In the genomic region with DNA sequence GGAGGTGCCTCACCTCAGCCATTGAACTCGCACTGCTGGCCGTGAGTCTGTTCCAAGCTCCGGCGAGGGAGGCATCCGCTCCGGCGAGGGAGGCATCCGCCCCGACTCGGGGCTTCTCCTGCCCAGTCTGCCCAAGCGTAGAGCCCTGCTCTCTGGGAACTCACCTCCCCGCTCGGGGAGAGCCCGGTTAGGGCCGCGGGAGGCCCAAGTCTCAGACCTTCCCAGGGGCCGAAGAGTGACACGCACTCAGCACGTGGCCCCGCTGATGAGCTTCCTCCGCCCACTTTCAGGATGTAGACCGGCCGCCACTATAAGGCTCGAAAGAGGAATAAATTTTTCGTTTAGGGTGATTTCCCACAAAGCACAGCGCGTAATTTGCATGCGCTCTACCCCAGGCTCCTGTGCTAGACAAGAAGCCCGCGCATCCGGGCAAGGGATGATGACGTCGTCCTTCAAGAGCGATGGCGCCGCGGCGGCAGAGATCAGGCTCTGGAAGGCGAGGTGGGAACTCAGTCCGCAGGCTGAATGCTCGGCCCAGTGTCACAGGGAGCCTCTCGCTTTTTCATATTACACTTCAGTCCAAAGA, we compare ENCODE assay signal across 8 mouse cellular contexts. TPM values are rescaled to one million over a fixed set of nuclear protein-coding genes. Genes with fewer than 3 reads are reported as not detected.
A peak's percentile ranks its signal among the peaks of the same experiment; 100 is the strongest.
DNase-seq lines count a peak whose midpoint lies in the region; ATAC-seq and TF ChIP-seq lines count a peak whose summit lies in the region.

A gene (minus strand): TSS at position 246 of the 586 bp plus-strand sequence.
A gene (plus strand): TSS at position 355 of the 586 bp plus-strand sequence.

- no peak for TF ChIP-seq CTCF in C2C12 (IDR thresholded peaks at IDR 0.05; ENCODE audit: control insufficient read depth, insufficient read depth, insufficient read length)
- no peak for TF ChIP-seq CTCF in brain, embryonic 14.5 days (IDR thresholded peaks at IDR 0.05; ENCODE audit: borderline replicate concordance, extremely low read depth, insufficient read depth, insufficient read length)
- TF ChIP-seq CTCF in liver, adult 2 months (IDR thresholded peaks at IDR 0.05; ENCODE audit: low read depth, low read length), result no peak

- H3K27me3 ChIP-seq in C2C12 (ENCODE audit: control insufficient read depth, insufficient read depth, insufficient read length), result no peaks in the 10 kb centered on the region
- H3K27me3 ChIP-seq in erythroblast, embryonic 14.5 days (ENCODE audit: control insufficient read depth), result no peaks in the 10 kb centered on the region
- no peaks in the 10 kb centered on the region for H3K27me3 ChIP-seq in heart, embryonic 11.5 days (ENCODE audit: control insufficient read depth, insufficient read depth, low read length)
- no peaks in the 10 kb centered on the region for H3K27me3 ChIP-seq in kidney, embryonic 16.5 days (ENCODE audit: insufficient read depth, low read length)
- no peaks in the 10 kb centered on the region for H3K27me3 ChIP-seq in liver, adult 2 months (ENCODE audit: control insufficient read depth, insufficient read depth, low read length)
- H3K27me3 ChIP-seq in myocyte (ENCODE audit: control insufficient read depth, insufficient read depth, insufficient read length), result no peaks in the 10 kb centered on the region
- H3K27me3 ChIP-seq in splenic B cell, adult 2 months (ENCODE audit: control insufficient read depth, insufficient read depth, low read length, poor library complexity, severe bottlenecking), result no peaks in the 10 kb centered on the region

- peak; percentile 99 for ATAC-seq in heart, embryonic 11.5 days (replicated peaks; ENCODE audit: insufficient number of reproducible peaks, low FRiP score, low TSS enrichment)
- peak; percentile 100 for ATAC-seq in kidney, embryonic 16.5 days (ENCODE audit: low FRiP score, low TSS enrichment)

- H3K79me2 ChIP-seq in C2C12 (ENCODE audit: control insufficient read depth, insufficient read depth), result peaks cover 46% of the 10 kb centered on the region
- H3K79me2 ChIP-seq in liver, adult 2 months (ENCODE audit: control insufficient read depth, insufficient read depth, low read length), result no peaks in the 10 kb centered on the region
- H3K79me2 ChIP-seq in myocyte (ENCODE audit: control insufficient read depth, insufficient read depth), result peaks cover 7% of the 10 kb centered on the region

- peaks cover 33% of the 10 kb centered on the region for H3K79me3 ChIP-seq in C2C12 (ENCODE audit: low read depth)

- H3K9ac ChIP-seq in heart, embryonic 11.5 days (ENCODE audit: low read depth, low read length), result peak within 1 kb of the TSS; percentile 85
- peak within 1 kb of the TSS; percentile 85 for H3K9ac ChIP-seq in kidney, embryonic 16.5 days (replicated peaks; ENCODE audit: low read length)
- peak within 1 kb of the TSS; percentile 75 for H3K9ac ChIP-seq in liver, adult 2 months (ENCODE audit: low read depth, low read length)

- peak; percentile 61; the same call in 1 of the 2 replicates for TF ChIP-seq POLR2A in brain, embryonic 14.5 days (IDR thresholded peaks at IDR 0.05; ENCODE audit: borderline replicate concordance, extremely low read depth, insufficient read depth, insufficient read length, poor library complexity, severe bottlenecking)
- TF ChIP-seq POLR2A in liver, adult 2 months (IDR thresholded peaks at IDR 0.05; ENCODE audit: extremely low read depth, insufficient read depth, low read length), result peak; percentile 29; the same call in 1 of the 2 replicates
- peak; percentile 78 for TF ChIP-seq POLR2A in myocyte (IDR thresholded peaks at IDR 0.05; ENCODE audit: insufficient read length, low read depth)

- H3ac ChIP-seq in C2C12 (ENCODE audit: control insufficient read depth, insufficient read length, low read depth), result peak within 1 kb of the TSS; percentile 89
- H3ac ChIP-seq in myocyte (ENCODE audit: control insufficient read depth, insufficient read length), result peak within 1 kb of the TSS; percentile 40

- WGBS in heart, embryonic 11.5 days (ENCODE audit: insufficient replicate concordance), result under 1% methylated on average over 42 of the region's 42 CpGs
- WGBS in kidney, embryonic 16.5 days, result under 1% methylated on average over 42 of the region's 42 CpGs
- under 1% methylated on average over 42 of the region's 42 CpGs for WGBS in liver, adult 2 months

- DNase-seq in brain, embryonic 14.5 days (ENCODE audit: low read depth), result peak; percentile 99
- peak; percentile 92 for DNase-seq in liver, adult 2 months (ENCODE audit: extremely low read depth, low read depth, low spot score)
- DNase-seq in splenic B cell, adult 2 months (ENCODE audit: low read depth, low spot score), result peak; percentile 99

- no peaks in the 10 kb centered on the region for H3K9me3 ChIP-seq in erythroblast, embryonic 14.5 days (ENCODE audit: control insufficient read depth, low read length)
- H3K9me3 ChIP-seq in heart, embryonic 11.5 days (replicated peaks; ENCODE audit: control insufficient read depth, low read length), result no peaks in the 10 kb centered on the region
- no peaks in the 10 kb centered on the region for H3K9me3 ChIP-seq in kidney, embryonic 16.5 days (ENCODE audit: low read length)

- peak within 1 kb of the TSS; percentile 89 for H3K27ac ChIP-seq in heart, embryonic 11.5 days (ENCODE audit: low read depth, low read length)
- H3K27ac ChIP-seq in kidney, embryonic 16.5 days (ENCODE audit: low read length), result peak within 1 kb of the TSS; percentile 89
- H3K27ac ChIP-seq in liver, adult 2 months (replicated peaks; ENCODE audit: insufficient read depth, low read depth, low read length), result peak within 1 kb of the TSS; percentile 42

- peak within 1 kb of the TSS; percentile 70 for H3K4me2 ChIP-seq in heart, embryonic 11.5 days
- H3K4me2 ChIP-seq in kidney, embryonic 16.5 days (replicated peaks; ENCODE audit: low read depth, low read length), result peak within 1 kb of the TSS; percentile 65
- peak within 1 kb of the TSS; percentile 62 for H3K4me2 ChIP-seq in myocyte (ENCODE audit: low read depth)

- H3K4me3 ChIP-seq in C2C12 (ENCODE audit: insufficient read depth, poor library complexity, severe bottlenecking), result peak within 1 kb of the TSS; percentile 51
- peak within 1 kb of the TSS; percentile 73 for H3K4me3 ChIP-seq in erythroblast, embryonic 14.5 days (replicated peaks)
- peak within 1 kb of the TSS; percentile 66 for H3K4me3 ChIP-seq in heart, embryonic 11.5 days (ENCODE audit: low read depth, low read length)
- peak within 1 kb of the TSS; percentile 73 for H3K4me3 ChIP-seq in kidney, embryonic 16.5 days (ENCODE audit: low read length)
- H3K4me3 ChIP-seq in liver, adult 2 months (ENCODE audit: insufficient read depth, low read depth, low read length), result peak within 1 kb of the TSS; percentile 72
- H3K4me3 ChIP-seq in myocyte, result peak within 1 kb of the TSS; percentile 47

- H3K36me3 ChIP-seq in C2C12 (ENCODE audit: control insufficient read depth, insufficient read depth), result peaks cover 13% of the 10 kb centered on the region
- H3K36me3 ChIP-seq in erythroblast, embryonic 14.5 days (ENCODE audit: control insufficient read depth), result peaks cover 31% of the 10 kb centered on the region
- H3K36me3 ChIP-seq in heart, embryonic 11.5 days (ENCODE audit: control insufficient read depth, insufficient read depth, low read length), result peaks cover 2% of the 10 kb centered on the region; the same call in 1 of the 2 replicates
- H3K36me3 ChIP-seq in kidney, embryonic 16.5 days (ENCODE audit: insufficient read depth, low read length), result peaks cover 5% of the 10 kb centered on the region; the same call in 1 of the 2 replicates
- 0 out of 2 replicates have a peak, but pooled peaks cover 2% of the 10 kb centered on the region for H3K36me3 ChIP-seq in liver, adult 2 months (ENCODE audit: control insufficient read depth, insufficient read depth, low read length)
- peaks cover 6% of the 10 kb centered on the region for H3K36me3 ChIP-seq in myocyte (ENCODE audit: control insufficient read depth, insufficient read depth)
- no peaks in the 10 kb centered on the region for H3K36me3 ChIP-seq in splenic B cell, adult 2 months (ENCODE audit: control insufficient read depth, insufficient read depth, low read length, poor library complexity, severe bottlenecking)

- H3K4me1 ChIP-seq in erythroblast, embryonic 14.5 days (ENCODE audit: control insufficient read depth), result peaks cover 53% of the 10 kb centered on the region
- no peaks in the 10 kb centered on the region for H3K4me1 ChIP-seq in heart, embryonic 11.5 days (ENCODE audit: control insufficient read depth, insufficient read depth, low read length)
- peaks cover 4% of the 10 kb centered on the region for H3K4me1 ChIP-seq in kidney, embryonic 16.5 days (ENCODE audit: insufficient read depth, low read length)
- H3K4me1 ChIP-seq in liver, adult 2 months (ENCODE audit: control insufficient read depth, insufficient read depth, low read length), result no peaks in the 10 kb centered on the region

TF ChIP-seq in C2C12, 6 proteins besides CTCF, POLR2A, EP300 and RAD21 (continues in another document):
- TF ChIP-seq USF1 (IDR thresholded peaks at IDR 0.05; ENCODE audit: low read depth) (peak; percentile 61), FOSL1 (IDR thresholded peaks at IDR 0.05; ENCODE audit: insufficient read depth, low read length, poor library complexity, severe bottlenecking) (no peak), MYOG (IDR thresholded peaks at IDR 0.05; ENCODE audit: control insufficient read depth, extremely low read depth, insufficient read length) (no peak)

TF ChIP-seq in myocyte, 11 proteins besides CTCF, POLR2A, EP300 and RAD21 (continues in another document):
- TF ChIP-seq CEBPB (IDR thresholded peaks at IDR 0.05; ENCODE audit: insufficient read depth, poor library complexity, severe bottlenecking) (no peak), POLR2AphosphoS2 (IDR thresholded peaks at IDR 0.05; ENCODE audit: insufficient read length, low read depth) (peak; percentile 74)

RNA-seq across cellular contexts. Expression of the first gene that starts in this region (rescaled TPM):
- 1.6 TPM for polyA plus RNA-seq in C2C12 (2012; fragmentation: generic; extraction: Trizol)
- 0.13 TPM in 1 of 2 replicates, not detected in the other for polyA plus RNA-seq in brain, embryonic 14.5 days (2012; rRNA removed)
- polyA plus RNA-seq in erythroblast, embryonic 14.5 days (2012), result 0.06 and 0.08 TPM in 2 replicates
- polyA plus RNA-seq in heart, embryonic 11.5 days (2014; fragmentation: Nextera tagmentation; extraction: Ambion mirVana), result not detected in 2 replicates
- polyA plus RNA-seq in kidney, embryonic 16.5 days (2015; fragmentation: Nextera tagmentation; extraction: Ambion mirVana), result not detected in 2 replicates
- total RNA-seq in liver, adult 2 months (2014; rRNA removed), result 0.92 TPM in 1 of 2 replicates, not detected in the other
- polyA plus RNA-seq in liver, adult 2 months (2012; rRNA removed), result not detected in 2 replicates
- 0.16 TPM for polyA plus RNA-seq in myocyte (2012; fragmentation: generic; extraction: Trizol)

RNA-seq across cellular contexts. Expression of the second gene that starts in this region (rescaled TPM):
- polyA plus RNA-seq in C2C12 (2012; fragmentation: generic; extraction: Trizol) (18.2 TPM), myocyte (2012; fragmentation: generic; extraction: Trizol) (22.1 TPM)
- polyA plus RNA-seq in brain, embryonic 14.5 days (2012; rRNA removed), result 59.7 and 63.2 TPM in 2 replicates
- 0.41 and 0.54 TPM in 2 replicates for polyA plus RNA-seq in erythroblast, embryonic 14.5 days (2012)
- polyA plus RNA-seq in heart, embryonic 11.5 days (2014; fragmentation: Nextera tagmentation; extraction: Ambion mirVana), result 45.2 and 48.5 TPM in 2 replicates
- polyA plus RNA-seq in kidney, embryonic 16.5 days (2015; fragmentation: Nextera tagmentation; extraction: Ambion mirVana), result 61.8 and 70.2 TPM in 2 replicates
- total RNA-seq in liver, adult 2 months (2014; rRNA removed), result 11.0 and 11.5 TPM in 2 replicates
- 4.8 and 6.2 TPM in 2 replicates for polyA plus RNA-seq in liver, adult 2 months (2012; rRNA removed)

Comparison
In these comparisons a context has a peak if more than half of its experiments do, and no peak if none do; other contexts are left out.
1. Peak in every context shown above with its lines: DNase-seq, ATAC-seq, H3K4me3 ChIP-seq and H3K27ac ChIP-seq.